Mouse (Mus musculus) embryonic facial prominence, embryonic 15.5 days (tissue): ENCODE data around the gene Nsrp1. TPM values are rescaled to one million over a fixed set of nuclear protein-coding genes. Genes with fewer than 3 reads are reported as not detected.
"Not testable (repeated sequence)": the region's sequence is repeated elsewhere in the genome, so short reads cannot be mapped to it uniquely, and the experiment has no call there.

Experiments
- ATAC-seq: fragments of 200-750 bp; cut with Nextera tagmentation; 2 replicates; pipeline ENCODE4 v1.8.0; 2017; ENCODE audit warnings: low read depth, moderate TSS enrichment; ENCODE audit not compliant: insufficient number of reproducible peaks, low FRiP score, low TSS enrichment
- H3K27ac ChIP-seq: fragments of 300-500 bp; sonication (generic); replicated peaks from 2 replicates; pipeline ENCODE4 v1.5.1; 2015; ENCODE audit warnings: mild to moderate bottlenecking, inconsistent platforms
- H3K27me3 ChIP-seq: fragments of 300-500 bp; sonication (generic); 2 replicates; pipeline ENCODE4 v1.6.1; 2015; ENCODE audit warnings: inconsistent platforms
- H3K36me3 ChIP-seq: fragments of 300-500 bp; sonication (generic); 2 replicates; pipeline ENCODE4 v1.6.1; 2015; ENCODE audit warnings: mild to moderate bottlenecking, inconsistent platforms
- H3K4me1 ChIP-seq: fragments of 300-500 bp; sonication (generic); 2 replicates; pipeline ENCODE4 v1.6.1; 2015; ENCODE audit warnings: inconsistent platforms
- H3K4me2 ChIP-seq: fragments of 300-500 bp; sonication (generic); replicated peaks from 2 replicates; pipeline ENCODE4 v1.6.1; 2015; ENCODE audit warnings: mild to moderate bottlenecking, inconsistent platforms
- H3K4me3 ChIP-seq: fragments of 300-500 bp; sonication (generic); replicated peaks from 2 replicates; pipeline ENCODE4 v1.5.1; 2015; ENCODE audit warnings: mild to moderate bottlenecking, inconsistent platforms
- H3K9ac ChIP-seq: fragments of 300-500 bp; sonication (generic); 2 replicates; pipeline ENCODE4 v1.6.1; 2015; ENCODE audit warnings: inconsistent platforms
- H3K9me3 ChIP-seq: fragments of 300-500 bp; sonication (generic); replicated peaks from 2 replicates; pipeline ENCODE4 v1.6.1; 2016; ENCODE audit warnings: inconsistent platforms
- WGBS: fragments of 180-500 bp; shearing (Covaris S2); methylation state at CpG from one replicate; pipeline ENCODE4 v1.1.7; 2015; 5-methylcytosine and 5-hydroxymethylcytosine counted together
- polyA plus RNA-seq: library from polyadenylated mRNA; unstranded; fragments of >200 nt; fragmentation: Nextera tagmentation; extraction: Ambion mirVana; gene quantifications from 2 replicates; pipeline ENCODE4 v1.2.1, GENCODE M21; 2015

Nsrp1 gene
- 78.2 and 81.2 TPM in 2 replicates for polyA plus RNA-seq

- H3K4me1 ChIP-seq = peaks cover 7% of the 10 kb centered on the region
- H3K4me2 ChIP-seq = peak within 1 kb of the TSS; percentile 79
- peak within 1 kb of the TSS; percentile 93 for H3K27ac ChIP-seq
- H3K36me3 ChIP-seq = peaks cover 25% of the 10 kb centered on the region
- peak; percentile 95 for ATAC-seq
- H3K4me3 ChIP-seq = peak within 1 kb of the TSS; percentile 80
- H3K9me3 ChIP-seq = no peaks in the 10 kb centered on the region
- WGBS = 5% methylated on average over 48 of the region's 48 CpGs
- H3K27me3 ChIP-seq = peaks cover 8% of the 10 kb centered on the region; the same call in 1 of the 2 replicates
- peak within 1 kb of the TSS; percentile 75 for H3K9ac ChIP-seq
Measured at GRCm38 (mm10) chr11:77078273-77079134, at the start of gene Nsrp1. Nsrp1 (minus strand) TSS chr11:77078435.

GRCm38 (mm10) chr11:77111141-77111540, 32.9 kb upstream of the Nsrp1 start:
- Histone ChIP-seq H3K4me3 (no peak overlapping the region), H3K9me3 (no peaks in the 10 kb centered on the region), H3K9ac (no peak overlapping the region), H3K4me1 (no peaks in the 10 kb centered on the region), H3K4me2 (no peak overlapping the region), H3K27ac (no peak overlapping the region), H3K36me3 (no peaks in the 10 kb centered on the region), H3K27me3 (no peaks in the 10 kb centered on the region)
- 66% methylated on average over 6 of the region's 6 CpGs for WGBS
- no peak for ATAC-seq

- H3K4me3 ChIP-seq = no peak overlapping the region
- no peaks in the 10 kb centered on the region for H3K4me1 ChIP-seq
- H3K9me3 ChIP-seq = no peaks in the 10 kb centered on the region
- no peak for ATAC-seq
- H3K9ac ChIP-seq = no peak overlapping the region
- H3K4me2 ChIP-seq = no peak overlapping the region
- no peaks in the 10 kb centered on the region for H3K36me3 ChIP-seq
- 88% methylated on average over 6 of the region's 6 CpGs for WGBS
- H3K27me3 ChIP-seq = no peaks in the 10 kb centered on the region
- H3K27ac ChIP-seq = no peak overlapping the region
Measured at GRCm38 (mm10) chr11:77108442-77108841, 30.2 kb upstream of the Nsrp1 start.

- not testable (repeated sequence) for ATAC-seq, H3K9ac ChIP-seq, H3K4me1 ChIP-seq, H3K27ac ChIP-seq, H3K9me3 ChIP-seq, H3K4me2 ChIP-seq, H3K27me3 ChIP-seq, H3K4me3 ChIP-seq, H3K36me3 ChIP-seq
- 81% methylated on average over 12 of the region's 12 CpGs for WGBS
Measured at GRCm38 (mm10) chr11:77107872-77108271, 29.6 kb upstream of the Nsrp1 start.

- Histone ChIP-seq H3K4me1 (no peaks in the 10 kb centered on the region), H3K27ac (no peak overlapping the region), H3K4me2 (no peak overlapping the region), H3K9me3 (no peaks in the 10 kb centered on the region), H3K27me3 (no peaks in the 10 kb centered on the region), H3K4me3 (no peak overlapping the region), H3K9ac (no peak overlapping the region), H3K36me3 (no peaks in the 10 kb centered on the region)
- no peak for ATAC-seq
- WGBS = 88% methylated on average over 6 of the region's 6 CpGs
Measured at GRCm38 (mm10) chr11:77106961-77107360, 28.7 kb upstream of the Nsrp1 start.

- WGBS = 16% methylated on average over 10 of the region's 10 CpGs
- no peaks in the 10 kb centered on the region for H3K36me3 ChIP-seq
- no peak overlapping the region for H3K9ac ChIP-seq
- H3K9me3 ChIP-seq = no peaks in the 10 kb centered on the region
- H3K4me2 ChIP-seq = no peak overlapping the region
- no peak overlapping the region for H3K4me3 ChIP-seq
- peaks cover 6% of the 10 kb centered on the region; the same call in 1 of the 2 replicates for H3K4me1 ChIP-seq
- H3K27ac ChIP-seq = no peak overlapping the region
- no peaks in the 10 kb centered on the region; the same call in 1 of the 2 replicates for H3K27me3 ChIP-seq
- no peak; the same call in 1 of the 2 replicates for ATAC-seq
Measured at GRCm38 (mm10) chr11:77100137-77100937, 22.1 kb upstream of the Nsrp1 start.

- H3K4me3 ChIP-seq = no peak overlapping the region
- no peak overlapping the region for H3K27ac ChIP-seq
- no peaks in the 10 kb centered on the region; the same call in 1 of the 2 replicates for H3K27me3 ChIP-seq
- ATAC-seq = no peak
- no peaks in the 10 kb centered on the region for H3K9me3 ChIP-seq
- no peak overlapping the region for H3K4me2 ChIP-seq
- H3K36me3 ChIP-seq = no peaks in the 10 kb centered on the region
- H3K9ac ChIP-seq = no peak overlapping the region
- 74% methylated on average over 19 of the region's 19 CpGs for WGBS
- H3K4me1 ChIP-seq = peaks cover 6% of the 10 kb centered on the region; the same call in 1 of the 2 replicates
Measured at GRCm38 (mm10) chr11:77098332-77098972, 20.2 kb upstream of the Nsrp1 start.

- no peak for ATAC-seq
- Histone ChIP-seq H3K27me3 (no peaks in the 10 kb centered on the region; the same call in 1 of the 2 replicates), H3K27ac (no peak overlapping the region), H3K9me3 (no peaks in the 10 kb centered on the region), H3K4me1 (peaks cover 6% of the 10 kb centered on the region; the same call in 1 of the 2 replicates), H3K36me3 (no peaks in the 10 kb centered on the region), H3K9ac (no peak overlapping the region), H3K4me3 (no peak overlapping the region), H3K4me2 (no peak overlapping the region)
- WGBS = 58% methylated on average over 7 of the region's 7 CpGs
Measured at GRCm38 (mm10) chr11:77096991-77097390, 18.8 kb upstream of the Nsrp1 start.

- H3K4me2 ChIP-seq = no peak overlapping the region
- H3K9ac ChIP-seq = no peak overlapping the region
- no peaks in the 10 kb centered on the region for H3K36me3 ChIP-seq
- H3K9me3 ChIP-seq = no peaks in the 10 kb centered on the region
- H3K27me3 ChIP-seq = no peaks in the 10 kb centered on the region; the same call in 1 of the 2 replicates
- no peak for ATAC-seq
- no peak overlapping the region for H3K27ac ChIP-seq
- peaks cover 6% of the 10 kb centered on the region; the same call in 1 of the 2 replicates for H3K4me1 ChIP-seq
- 55% methylated on average over 3 of the region's 3 CpGs for WGBS
- H3K4me3 ChIP-seq = no peak overlapping the region
Measured at GRCm38 (mm10) chr11:77096581-77096980, 18.3 kb upstream of the Nsrp1 start.

GRCm38 (mm10) chr11:77095206-77095605, 17.0 kb upstream of the Nsrp1 start:
- no peaks in the 10 kb centered on the region for H3K36me3 ChIP-seq
- H3K27me3 ChIP-seq = no peaks in the 10 kb centered on the region; the same call in 1 of the 2 replicates
- H3K4me1 ChIP-seq = peaks cover 4% of the 10 kb centered on the region; the same call in 1 of the 2 replicates
- no peak overlapping the region for H3K4me3 ChIP-seq
- no peaks in the 10 kb centered on the region for H3K9me3 ChIP-seq
- H3K27ac ChIP-seq = no peak overlapping the region
- ATAC-seq = no peak
- WGBS = 55% methylated on average over 10 of the region's 10 CpGs
- no peak overlapping the region for H3K9ac ChIP-seq
- no peak overlapping the region for H3K4me2 ChIP-seq

GRCm38 (mm10) chr11:77094136-77094535, 15.9 kb upstream of the Nsrp1 start:
- Histone ChIP-seq H3K9me3 (no peaks in the 10 kb centered on the region), H3K36me3 (no peaks in the 10 kb centered on the region), H3K4me1 (peaks cover 4% of the 10 kb centered on the region; the same call in 1 of the 2 replicates), H3K4me3 (no peak overlapping the region), H3K4me2 (no peak overlapping the region), H3K9ac (no peak overlapping the region), H3K27ac (no peak overlapping the region), H3K27me3 (no peaks in the 10 kb centered on the region)
- 58% methylated on average over 8 of the region's 8 CpGs for WGBS
- ATAC-seq = no peak
